Mouse (Mus musculus) embryo, embryonic 11.5 days (tissue): ENCODE results near the gene Sipa1l1.

Experiments
- DNase-seq: peaks from one replicate; pipeline ENCODE4 v3.0.0-alpha.2; 2012; ENCODE audit warnings: low read depth, low spot score

Sipa1l1 gene

GRCm38 (mm10) chr12:82247371-82248258 is 78.5 kb downstream of the Sipa1l1 start:
- DNase-seq: no peak

GRCm38 (mm10) chr12:82248501-82248900 is 79.4 kb downstream of the Sipa1l1 start:
- DNase-seq: no peak

GRCm38 (mm10) chr12:82251328-82251727 is 82.2 kb downstream of the Sipa1l1 start:
- no peak for DNase-seq

GRCm38 (mm10) chr12:82254076-82254475 is 85.0 kb downstream of the Sipa1l1 start:
- no peak for DNase-seq

GRCm38 (mm10) chr12:82256012-82256411 is 86.9 kb downstream of the Sipa1l1 start:
- DNase-seq: no peak

GRCm38 (mm10) chr12:82256921-82257500 is 87.9 kb downstream of the Sipa1l1 start:
- no peak for DNase-seq

- DNase-seq: no peak
These were observed 89.1 kb downstream of the Sipa1l1 start for GRCm38 (mm10) chr12:82257994-82258785.

GRCm38 (mm10) chr12:82263443-82263842 is 94.3 kb downstream of the Sipa1l1 start:
- DNase-seq: no peak

GRCm38 (mm10) chr12:82264083-82264851 is 95.1 kb downstream of the Sipa1l1 start:
- DNase-seq: no peak

- no peak for DNase-seq
These were observed 96.5 kb downstream of the Sipa1l1 start for GRCm38 (mm10) chr12:82265335-82266274.

- DNase-seq: no peak
These were observed 102.3 kb downstream of the Sipa1l1 start for GRCm38 (mm10) chr12:82271447-82271846.

GRCm38 (mm10) chr12:82273503-82273902 is 104.4 kb downstream of the Sipa1l1 start:
- DNase-seq: no peak

- no peak for DNase-seq
These were observed 105.5 kb downstream of the Sipa1l1 start for GRCm38 (mm10) chr12:82274576-82274975.

- no peak for DNase-seq
These were observed 106.6 kb downstream of the Sipa1l1 start for GRCm38 (mm10) chr12:82275767-82276166.

- DNase-seq: no peak
These were observed 107.5 kb downstream of the Sipa1l1 start for GRCm38 (mm10) chr12:82276591-82276990.

- no peak for DNase-seq
These were observed 115.5 kb downstream of the Sipa1l1 start for GRCm38 (mm10) chr12:82284617-82285016.

- DNase-seq: no peak
These were observed 115.9 kb downstream of the Sipa1l1 start for GRCm38 (mm10) chr12:82285018-82285417.

- no peak for DNase-seq
These were observed 116.9 kb downstream of the Sipa1l1 start for GRCm38 (mm10) chr12:82286068-82286467.

- no peak for DNase-seq
These were observed 117.7 kb downstream of the Sipa1l1 start for GRCm38 (mm10) chr12:82286804-82287203.

- DNase-seq: no peak
These were observed 124.6 kb downstream of the Sipa1l1 start for GRCm38 (mm10) chr12:82293545-82294247.
